Mouse (Mus musculus): ENCODE measurements around the gene Asb10. TPM values are rescaled to one million over a fixed set of nuclear protein-coding genes. Genes with fewer than 3 reads are reported as not detected.

The Asb10 gene
- polyA plus RNA-seq, 2 experiments = 1.1 to 2.7 TPM

- ATAC-seq (ENCODE audit: low FRiP score, low read depth) = no peak
- no peak overlapping the region for H3K4me2 ChIP-seq (replicated peaks; ENCODE audit: low read depth, low read length, severe bottlenecking)
- no peaks in the 10 kb centered on the region for H3K9me3 ChIP-seq (ENCODE audit: control insufficient read depth, low read length)
- no peak overlapping the region for H3K9ac ChIP-seq (ENCODE audit: low read depth, low read length, severe bottlenecking)
- no peak for DNase-seq (ENCODE audit: low spot score)
- H3K27me3 ChIP-seq (ENCODE audit: control insufficient read depth, insufficient read depth, low read length) = no peaks in the 10 kb centered on the region
- no peaks in the 10 kb centered on the region for H3K36me3 ChIP-seq (ENCODE audit: control insufficient read depth, insufficient read depth, low read length)
- no peak overlapping the region for H3K27ac ChIP-seq (replicated peaks; ENCODE audit: low read depth, low read length)
- 73% methylated on average over 3 of the region's 3 CpGs for WGBS
- no peak overlapping the region for H3K4me3 ChIP-seq (replicated peaks; ENCODE audit: low read length)
- peaks cover 10% of the 10 kb centered on the region for H3K4me1 ChIP-seq (ENCODE audit: control insufficient read depth, insufficient read depth, low read length)
- no peak for TF ChIP-seq POLR2A (IDR thresholded peaks at IDR 0.05; ENCODE audit: borderline replicate concordance, extremely low read depth, insufficient read depth, insufficient read length)
Measured at GRCm38 (mm10) chr5:24535731-24536130, 5.0 kb downstream of the Asb10 start.

- TF ChIP-seq POLR2A (IDR thresholded peaks at IDR 0.05; ENCODE audit: borderline replicate concordance, extremely low read depth, insufficient read depth, insufficient read length) = no peak
- Histone ChIP-seq H3K4me1 (ENCODE audit: control insufficient read depth, insufficient read depth, low read length) (no peaks in the 10 kb centered on the region), H3K4me2 (replicated peaks; ENCODE audit: low read depth, low read length, severe bottlenecking) (no peak overlapping the region), H3K36me3 (ENCODE audit: control insufficient read depth, insufficient read depth, low read length) (no peaks in the 10 kb centered on the region), H3K27ac (replicated peaks; ENCODE audit: low read depth, low read length) (no peak overlapping the region), H3K27me3 (ENCODE audit: control insufficient read depth, insufficient read depth, low read length) (peaks cover 6% of the 10 kb centered on the region), H3K9ac (ENCODE audit: low read depth, low read length, severe bottlenecking) (no peak overlapping the region), H3K4me3 (replicated peaks; ENCODE audit: low read length) (no peak overlapping the region), H3K9me3 (ENCODE audit: control insufficient read depth, low read length) (no peaks in the 10 kb centered on the region)
- no peak for ATAC-seq (ENCODE audit: low FRiP score, low read depth)
- DNase-seq (ENCODE audit: low spot score) = no peak
- WGBS = 57% methylated on average over 5 of the region's 5 CpGs
Measured at GRCm38 (mm10) chr5:24534292-24534691, 6.5 kb downstream of the Asb10 start.

GRCm38 (mm10) chr5:24533391-24533790 is 7.4 kb downstream of the Asb10 start:
- Histone ChIP-seq H3K36me3 (ENCODE audit: control insufficient read depth, insufficient read depth, low read length) (no peaks in the 10 kb centered on the region), H3K27ac (replicated peaks; ENCODE audit: low read depth, low read length) (no peak overlapping the region), H3K9ac (ENCODE audit: low read depth, low read length, severe bottlenecking) (no peak overlapping the region), H3K4me1 (ENCODE audit: control insufficient read depth, insufficient read depth, low read length) (no peaks in the 10 kb centered on the region), H3K4me3 (replicated peaks; ENCODE audit: low read length) (no peak overlapping the region), H3K4me2 (replicated peaks; ENCODE audit: low read depth, low read length, severe bottlenecking) (no peak overlapping the region), H3K27me3 (ENCODE audit: control insufficient read depth, insufficient read depth, low read length) (peaks cover 15% of the 10 kb centered on the region), H3K9me3 (ENCODE audit: control insufficient read depth, low read length) (no peaks in the 10 kb centered on the region)
- no peak for DNase-seq (ENCODE audit: low spot score)
- no peak for ATAC-seq (ENCODE audit: low FRiP score, low read depth)
- WGBS = 43% methylated on average over 11 of the region's 11 CpGs
- no peak for TF ChIP-seq POLR2A (IDR thresholded peaks at IDR 0.05; ENCODE audit: borderline replicate concordance, extremely low read depth, insufficient read depth, insufficient read length)

GRCm38 (mm10) chr5:24530042-24530689 is 10.6 kb downstream of the Asb10 start:
- ATAC-seq (ENCODE audit: low FRiP score, low read depth) = peak; percentile 84

GRCm38 (mm10) chr5:24527780-24528179 is 13.0 kb downstream of the Asb10 start:
- peaks cover 5% of the 10 kb centered on the region; the same call in 1 of the 2 replicates for H3K4me1 ChIP-seq (ENCODE audit: control insufficient read depth, insufficient read depth, low read length)
- ATAC-seq (ENCODE audit: low FRiP score, low read depth) = no peak
- H3K9me3 ChIP-seq (ENCODE audit: control insufficient read depth, low read length) = no peaks in the 10 kb centered on the region
- DNase-seq (ENCODE audit: low spot score) = no peak
- H3K27ac ChIP-seq (replicated peaks; ENCODE audit: low read depth, low read length) = no peak overlapping the region
- no peak for TF ChIP-seq POLR2A (IDR thresholded peaks at IDR 0.05; ENCODE audit: borderline replicate concordance, extremely low read depth, insufficient read depth, insufficient read length)
- no peak overlapping the region for H3K4me3 ChIP-seq (replicated peaks; ENCODE audit: low read length)
- H3K4me2 ChIP-seq (replicated peaks; ENCODE audit: low read depth, low read length, severe bottlenecking) = no peak overlapping the region
- 13% methylated on average over 6 of the region's 6 CpGs for WGBS
- peaks cover 70% of the 10 kb centered on the region for H3K27me3 ChIP-seq (ENCODE audit: control insufficient read depth, insufficient read depth, low read length)
- H3K36me3 ChIP-seq (ENCODE audit: control insufficient read depth, insufficient read depth, low read length) = no peaks in the 10 kb centered on the region
- H3K9ac ChIP-seq (ENCODE audit: low read depth, low read length, severe bottlenecking) = no peak overlapping the region

More at GRCm38 (mm10) chr5:24530042-24530689, 10.6 kb downstream of the Asb10 start:
- H3K27me3 ChIP-seq (ENCODE audit: control insufficient read depth, insufficient read depth, low read length) = peaks cover 46% of the 10 kb centered on the region
- peaks cover 5% of the 10 kb centered on the region; the same call in 1 of the 2 replicates for H3K4me1 ChIP-seq (ENCODE audit: control insufficient read depth, insufficient read depth, low read length)
- no peak overlapping the region for H3K4me2 ChIP-seq (replicated peaks; ENCODE audit: low read depth, low read length, severe bottlenecking)
- H3K9me3 ChIP-seq (ENCODE audit: control insufficient read depth, low read length) = no peaks in the 10 kb centered on the region
- H3K36me3 ChIP-seq (ENCODE audit: control insufficient read depth, insufficient read depth, low read length) = no peaks in the 10 kb centered on the region
- no peak overlapping the region for H3K27ac ChIP-seq (replicated peaks; ENCODE audit: low read depth, low read length)
- H3K9ac ChIP-seq (ENCODE audit: low read depth, low read length, severe bottlenecking) = no peak overlapping the region
- WGBS = 20% methylated on average over 24 of the region's 24 CpGs
- no peak overlapping the region for H3K4me3 ChIP-seq (replicated peaks; ENCODE audit: low read length)
- peak; percentile 77 for DNase-seq (ENCODE audit: low spot score)
- TF ChIP-seq POLR2A (IDR thresholded peaks at IDR 0.05; ENCODE audit: borderline replicate concordance, extremely low read depth, insufficient read depth, insufficient read length) = 0 out of 2 replicates have a peak, but pooled peaks have one; percentile 22
